Mouse (Mus musculus): ENCODE results near the gene Rnh1.
A peak's percentile ranks its signal among the peaks of the same experiment; 100 is the strongest.

- TF ChIP-seq POLR2A (IDR thresholded peaks at IDR 0.05; ENCODE audit: low read depth, low read length) = no peak
- TF ChIP-seq MYC (IDR thresholded peaks at IDR 0.05; ENCODE audit: low read depth, low read length) = peak; percentile 99
- TF ChIP-seq EP300 (IDR thresholded peaks at IDR 0.05; ENCODE audit: low read length) = peak; percentile 79
- TF ChIP-seq MEF2A (IDR thresholded peaks at IDR 0.05; ENCODE audit: borderline replicate concordance, low read depth, low read length) = peak; percentile 57; the same call in 1 of the 2 replicates
- TF ChIP-seq ELF1 (IDR thresholded peaks at IDR 0.05; ENCODE audit: low read depth, low read length) = peak; percentile 59; the same call in 1 of the 2 replicates
- no peak for TF ChIP-seq ZC3H11A (IDR thresholded peaks at IDR 0.05; ENCODE audit: low read depth, low read length)
- no peak for TF ChIP-seq CTCF (conservative IDR thresholded peaks at IDR 0.05 in 1 of 2, IDR thresholded peaks at IDR 0.05 in 1 of 2; ENCODE audit: low read depth in 2 of 2, low read length in 2 of 2)
- 0 out of 2 replicates have a peak, but pooled peaks have one; percentile 19 for TF ChIP-seq TBP (conservative IDR thresholded peaks at IDR 0.05; ENCODE audit: low read depth, low read length)
- TF ChIP-seq MAX (IDR thresholded peaks at IDR 0.05; ENCODE audit: low read length) = peak; percentile 98
- peak; percentile 55; the same call in 1 of the 2 replicates for TF ChIP-seq POLR2AphosphoS2 (IDR thresholded peaks at IDR 0.05; ENCODE audit: low read depth, low read length)
These were observed 7.8 kb downstream of the Rnh1 start for GRCm38 (mm10) chr7:141164850-141165249.

Data from CH12.LX (cell line).